Mouse (Mus musculus) gastrocnemius, postnatal 14 days (tissue): ENCODE measurements around the gene Ttpal. TPM values are rescaled to one million over a fixed set of nuclear protein-coding genes. Genes with fewer than 3 reads are reported as not detected.
A peak's percentile ranks its signal among the peaks of the same experiment; 100 is the strongest.
"Not testable (repeated sequence)": the region's sequence is repeated elsewhere in the genome, so short reads cannot be mapped to it uniquely, and the experiment has no call there.

Experiments used
- DNase-seq: peaks from one replicate; pipeline ENCODE4 v3.0.0; 2021; ENCODE audit warnings: mixed read lengths
- intact Hi-C: fragments of 180-260 bp; cut with DNase I; formaldehyde crosslinking; loops from one replicate; pipeline ENCODE4 v1.15.1; 2025; ENCODE audit warnings: low total_unique reads
- total RNA-seq, 2 experiments: library from RNA; stranded (reverse); gene quantifications; 2 replicates each; pipeline ENCODE4 v1.2.3; 2021

Gene Ttpal
- total RNA-seq, 2 experiments from 2014 or later, result 7.7 to 8.2 TPM

DNA sequence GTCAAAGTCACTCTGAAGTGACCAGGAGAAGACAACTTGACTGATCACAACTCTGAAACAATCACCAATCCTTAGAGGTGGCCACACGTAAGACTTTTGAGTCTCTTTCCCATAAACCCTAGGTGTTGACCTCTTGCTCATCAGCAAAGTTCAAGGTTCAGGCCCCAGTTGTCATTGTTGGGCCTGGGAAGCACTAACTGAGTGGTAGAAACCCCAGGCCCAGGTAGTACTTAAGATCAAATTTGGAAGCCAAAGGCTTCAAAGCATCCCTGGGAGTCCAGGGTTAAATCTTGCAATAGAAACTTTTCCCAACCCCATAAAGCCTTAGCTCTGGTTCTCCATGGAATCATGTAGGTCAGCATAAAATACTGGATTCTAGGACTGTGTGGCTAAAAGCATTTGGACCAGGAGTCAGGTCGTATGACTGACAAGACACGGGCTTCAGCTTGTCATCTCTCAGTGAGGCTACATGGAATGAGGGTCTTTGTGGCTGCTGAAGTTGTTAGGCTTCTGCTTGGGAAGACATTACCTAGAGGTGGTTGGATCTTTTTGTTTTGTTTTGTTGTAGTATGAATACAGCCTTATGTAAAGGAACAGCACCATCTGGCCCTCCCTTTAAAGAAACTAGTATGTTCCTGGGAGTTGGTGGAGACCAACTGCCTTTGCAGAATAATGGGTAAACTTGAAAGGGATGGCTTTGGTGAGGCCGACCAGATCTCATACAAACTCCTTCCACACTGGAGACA lies 14.0 kb downstream of the Ttpal start:
- intact Hi-C loops, result no loop called here
- DNase-seq, result no peak

DNA sequence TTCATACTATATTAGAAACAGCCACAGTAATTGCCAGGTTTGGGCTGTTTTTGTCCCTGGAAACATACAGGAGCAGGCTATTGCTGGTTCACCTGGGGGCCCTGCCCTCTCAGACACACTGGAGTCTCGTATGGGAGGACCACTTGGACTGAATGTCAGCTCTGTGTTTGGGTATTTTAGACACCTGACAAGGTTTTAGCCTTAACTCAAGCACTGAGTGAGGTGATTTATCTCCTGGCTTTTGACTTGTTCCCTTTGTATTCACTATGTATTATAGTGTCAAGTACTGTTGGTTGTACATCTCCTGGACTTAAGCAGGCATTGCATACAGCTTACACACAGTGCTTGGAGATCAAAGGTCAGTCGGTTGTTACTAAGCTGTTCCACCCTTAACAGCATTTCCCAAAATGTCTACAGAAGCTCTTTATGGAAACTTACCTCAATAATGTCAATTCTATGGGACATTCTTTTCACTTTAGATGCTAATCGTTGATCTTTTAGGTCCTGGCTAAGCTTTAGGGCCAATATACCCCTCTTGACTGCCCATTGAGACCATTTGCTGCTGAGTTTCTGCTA lies 14.6 kb downstream of the Ttpal start:
- DNase-seq, result no peak
- intact Hi-C loops, result no loop called here

DNA sequence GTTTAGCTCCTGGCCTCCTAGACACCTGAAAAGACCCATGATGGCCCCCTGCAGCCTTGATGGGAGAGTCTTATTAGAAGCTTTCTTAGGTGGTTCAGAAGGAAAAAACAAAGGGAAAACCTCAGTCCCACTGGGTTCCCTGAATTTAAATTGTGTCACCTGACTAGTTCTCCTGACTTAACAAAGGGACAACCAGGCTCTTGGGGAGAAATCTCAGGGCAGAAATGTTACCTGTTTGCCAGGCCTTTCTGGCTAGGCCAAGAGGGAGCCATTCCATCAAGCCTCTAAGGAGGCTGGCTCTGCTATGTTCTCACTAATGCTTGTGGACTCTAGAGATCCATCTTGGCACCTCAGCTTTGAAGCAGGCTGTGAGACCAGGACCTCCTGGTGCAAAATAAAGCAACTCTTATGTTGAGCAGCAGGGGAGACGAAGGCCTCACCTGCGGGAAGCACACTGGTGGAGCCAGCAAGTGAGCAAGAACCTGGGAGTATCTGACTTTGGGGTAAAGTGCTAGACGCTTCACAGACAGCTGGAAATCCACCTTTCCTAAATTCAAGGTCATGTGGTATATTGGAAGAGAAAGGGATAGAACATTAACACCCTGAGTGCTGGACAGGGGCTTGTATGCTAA lies 15.2 kb downstream of the Ttpal start:
- intact Hi-C loops, result no loop called here
- no peak for DNase-seq

DNA sequence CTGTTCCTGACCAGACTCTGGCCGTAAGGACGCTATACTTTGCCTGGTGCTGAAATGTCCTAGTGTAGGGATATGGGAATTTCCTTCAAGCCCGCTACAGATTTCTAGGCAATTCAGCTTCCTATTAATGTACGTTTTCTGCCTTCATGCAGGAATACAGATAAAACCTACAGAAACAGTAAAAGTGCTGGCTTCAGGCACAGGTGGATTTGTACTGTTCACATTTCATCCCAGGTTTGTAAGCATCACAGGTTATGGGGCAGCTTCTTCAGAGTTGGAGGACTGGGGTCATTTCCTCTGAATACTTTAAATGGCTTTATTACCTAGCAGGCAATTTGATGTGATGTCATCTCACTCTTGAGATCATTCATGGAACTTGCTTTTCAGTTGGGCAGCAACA lies 15.8 kb downstream of the Ttpal start:
- no peak for DNase-seq
- intact Hi-C loops, result no loop called here

DNA sequence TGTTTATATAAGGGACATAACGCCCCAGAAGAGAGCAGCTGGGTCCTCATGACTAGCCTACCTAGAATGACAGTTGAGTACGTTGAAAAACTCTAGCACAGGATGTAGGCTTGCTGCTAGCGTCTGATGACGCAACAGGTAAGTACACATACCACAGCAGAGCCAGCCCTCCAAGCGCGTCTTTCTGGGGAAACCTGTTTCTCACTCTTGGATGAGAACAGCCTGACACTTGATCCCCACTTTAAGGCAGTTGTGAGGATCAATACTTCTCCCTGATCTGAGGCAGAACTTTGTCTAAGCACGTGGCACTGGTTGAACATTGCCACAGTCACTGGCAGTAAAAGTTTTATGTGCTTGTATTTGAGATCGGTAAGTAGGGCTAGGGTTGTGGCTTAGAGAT lies 18.3 kb downstream of the Ttpal start:
- intact Hi-C loops, result no loop called here
- no peak for DNase-seq

DNA sequence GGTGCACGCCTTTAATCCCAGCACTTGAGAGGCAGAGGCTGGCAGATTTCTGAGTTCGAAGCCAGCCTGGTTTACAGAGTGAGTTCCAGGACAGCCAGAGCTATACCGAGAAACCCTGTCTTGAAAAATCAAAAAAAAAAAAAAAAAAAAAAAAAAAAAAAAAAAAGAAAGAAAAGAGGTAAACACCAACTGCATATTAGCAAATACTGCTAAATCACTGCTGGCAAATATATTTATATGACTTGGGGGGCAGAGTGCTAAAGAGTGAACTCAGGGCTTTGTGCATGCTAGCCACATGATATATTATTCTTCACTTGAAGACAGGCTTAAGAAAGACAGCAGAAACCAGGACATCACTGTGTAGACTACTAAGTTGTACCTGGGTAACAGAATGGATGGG lies 19.3 kb downstream of the Ttpal start:
- intact Hi-C loops, result not testable (repeated sequence)

DNA sequence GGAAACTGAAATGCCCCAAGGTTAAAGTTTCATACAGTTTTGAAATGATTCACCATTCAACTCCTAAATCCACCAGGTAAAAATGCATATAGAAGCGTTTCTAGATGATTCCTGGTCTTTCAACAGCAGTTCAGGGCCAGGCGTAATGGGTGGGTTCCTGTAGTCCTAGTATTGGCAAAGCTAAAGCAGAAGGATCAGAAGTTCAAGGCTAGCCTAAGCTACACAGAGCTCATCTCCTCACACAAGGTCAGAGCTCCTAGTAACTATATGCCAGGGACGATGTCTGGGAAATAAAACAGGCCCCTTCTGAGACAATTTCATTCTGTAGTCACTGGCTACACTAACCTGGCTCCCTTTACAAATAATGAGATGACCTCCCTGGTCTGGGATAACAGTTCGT lies 29.1 kb downstream of the Ttpal start:
- DNase-seq, result no peak
- intact Hi-C loops, result no loop called here

More for the DNA sequence above, 19.3 kb downstream of the Ttpal start:
- not testable (repeated sequence) for DNase-seq

DNA sequence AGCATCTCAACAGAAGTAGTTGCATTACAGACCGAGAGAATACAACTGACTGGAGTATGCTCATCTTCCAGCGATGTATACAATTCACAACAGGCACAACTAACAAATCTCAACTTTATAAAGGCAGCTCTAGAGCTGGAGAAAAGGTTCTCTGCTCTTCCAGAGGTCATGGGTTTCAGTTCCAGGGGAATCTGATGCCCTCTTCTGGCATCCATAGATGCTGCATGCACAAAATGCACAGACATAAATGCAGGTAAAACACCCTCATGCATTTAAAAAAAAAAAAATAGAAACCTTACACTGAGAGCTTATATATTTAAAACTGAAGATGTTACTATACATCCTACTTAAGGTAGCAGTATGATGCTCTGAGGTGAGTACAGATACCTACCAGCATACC lies 29.6 kb downstream of the Ttpal start:
- no peak for DNase-seq
- intact Hi-C loops, result no loop called here

DNA sequence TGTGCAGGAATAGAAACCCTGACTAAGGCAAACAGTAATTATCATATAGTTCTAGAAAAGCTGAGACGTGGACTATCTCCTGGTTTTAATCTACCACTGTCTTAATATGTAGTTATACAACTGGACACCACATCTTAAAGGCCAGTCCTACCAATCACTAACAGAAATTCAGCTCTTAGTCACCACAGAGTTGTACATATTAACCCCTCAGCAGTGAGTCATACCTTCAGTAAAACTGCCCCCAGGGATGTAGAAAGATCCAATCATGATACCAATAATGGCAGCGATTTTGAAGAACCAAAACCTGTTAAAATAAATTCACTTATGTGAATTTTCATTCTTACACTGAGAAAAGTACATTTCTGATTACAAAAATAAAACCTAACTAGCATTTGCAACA lies 32.1 kb downstream of the Ttpal start:
- no peak for DNase-seq
- intact Hi-C loops, result no loop called here

DNA sequence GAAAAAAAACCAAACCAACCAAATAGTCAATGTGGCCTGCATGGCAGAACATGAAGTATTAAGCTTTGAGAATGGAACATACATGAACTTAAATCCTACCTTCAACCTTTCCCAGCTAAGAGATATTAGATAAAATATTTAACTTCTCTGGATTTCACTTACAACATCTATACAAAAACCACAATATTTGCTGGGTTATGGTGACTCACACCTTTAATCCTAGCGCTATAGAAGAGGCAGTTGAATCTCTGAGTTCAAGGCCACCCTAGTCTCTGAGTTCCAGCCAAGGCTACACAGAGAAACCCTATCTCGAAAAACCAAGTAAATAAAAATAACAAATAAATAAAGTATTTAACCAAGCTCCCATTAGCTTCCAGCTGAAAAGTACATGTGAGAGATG lies 33.9 kb downstream of the Ttpal start:
- intact Hi-C loops, result no loop called here
- no peak for DNase-seq

DNA sequence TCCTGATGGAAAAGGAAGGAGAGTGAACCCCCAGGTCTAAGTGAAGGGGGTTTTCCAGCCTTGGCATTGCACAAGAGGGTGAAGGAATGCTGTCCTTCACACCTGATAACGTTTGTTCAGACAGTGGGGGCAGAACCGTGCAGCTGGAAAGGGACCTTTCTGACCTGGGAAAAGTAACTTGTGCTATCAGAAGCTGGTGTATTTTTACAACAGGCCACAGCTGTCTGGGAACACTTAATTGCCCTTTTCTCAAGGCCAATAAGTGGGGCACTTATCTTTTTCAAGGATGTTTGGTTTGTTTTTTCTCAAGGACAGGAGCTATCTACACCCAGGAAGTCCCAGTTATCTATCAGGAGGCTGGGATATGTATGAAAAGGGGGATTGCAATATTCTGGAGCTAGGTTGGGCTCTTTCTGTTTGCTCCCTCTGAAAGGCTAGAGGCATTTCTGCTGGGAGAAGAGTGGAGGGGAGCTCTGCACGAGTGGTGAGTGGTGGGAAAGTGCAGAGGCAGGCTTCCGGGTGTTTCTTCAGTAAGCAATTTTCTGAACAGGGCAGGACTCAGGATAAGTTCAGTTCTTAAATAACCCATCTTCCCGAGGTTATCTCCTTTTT lies 35.6 kb downstream of the Ttpal start:
- intact Hi-C loops, result no loop called here
- no peak for DNase-seq

DNA sequence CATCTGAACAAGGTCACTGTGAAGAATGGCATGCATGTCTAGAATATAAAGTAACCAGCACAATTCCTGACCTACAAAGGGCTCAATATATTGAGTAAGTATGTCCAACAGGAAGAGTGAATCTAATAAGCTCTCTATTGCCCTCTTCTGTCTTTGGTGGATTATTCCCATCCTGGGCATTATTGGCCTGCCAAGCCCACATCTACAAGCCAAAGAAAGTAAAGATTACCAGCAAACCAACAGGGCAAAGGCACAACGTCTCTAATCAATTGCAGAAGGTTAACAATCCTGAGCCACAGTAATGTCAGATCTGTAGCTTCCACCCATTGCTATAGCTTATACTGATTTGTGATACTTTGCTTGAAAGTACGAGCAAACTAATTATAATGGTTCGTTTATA lies 38.4 kb downstream of the Ttpal start:
- intact Hi-C loops, result no loop called here
- no peak for DNase-seq

DNA sequence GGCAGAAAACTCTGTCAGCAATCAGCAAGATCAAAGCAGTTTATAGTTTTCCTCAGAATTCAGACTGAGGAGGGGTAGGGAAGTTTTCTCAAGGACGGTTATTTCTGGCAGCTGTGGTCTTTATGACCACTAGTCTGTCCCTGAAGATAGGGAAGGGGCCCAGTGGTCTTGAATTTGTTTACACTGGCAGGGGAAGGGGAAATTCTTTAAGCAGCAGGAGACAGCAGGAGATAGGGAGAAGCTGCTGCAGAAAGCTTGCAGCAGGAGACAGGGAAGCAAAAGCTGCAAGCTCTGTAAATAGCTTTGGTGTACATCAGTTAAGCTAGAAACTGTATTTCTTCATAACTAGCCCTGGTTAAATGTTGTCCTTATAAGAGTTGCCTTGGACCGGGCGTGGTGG lies 39.6 kb downstream of the Ttpal start:
- no peak for DNase-seq
- intact Hi-C loops, result no loop called here

DNA sequence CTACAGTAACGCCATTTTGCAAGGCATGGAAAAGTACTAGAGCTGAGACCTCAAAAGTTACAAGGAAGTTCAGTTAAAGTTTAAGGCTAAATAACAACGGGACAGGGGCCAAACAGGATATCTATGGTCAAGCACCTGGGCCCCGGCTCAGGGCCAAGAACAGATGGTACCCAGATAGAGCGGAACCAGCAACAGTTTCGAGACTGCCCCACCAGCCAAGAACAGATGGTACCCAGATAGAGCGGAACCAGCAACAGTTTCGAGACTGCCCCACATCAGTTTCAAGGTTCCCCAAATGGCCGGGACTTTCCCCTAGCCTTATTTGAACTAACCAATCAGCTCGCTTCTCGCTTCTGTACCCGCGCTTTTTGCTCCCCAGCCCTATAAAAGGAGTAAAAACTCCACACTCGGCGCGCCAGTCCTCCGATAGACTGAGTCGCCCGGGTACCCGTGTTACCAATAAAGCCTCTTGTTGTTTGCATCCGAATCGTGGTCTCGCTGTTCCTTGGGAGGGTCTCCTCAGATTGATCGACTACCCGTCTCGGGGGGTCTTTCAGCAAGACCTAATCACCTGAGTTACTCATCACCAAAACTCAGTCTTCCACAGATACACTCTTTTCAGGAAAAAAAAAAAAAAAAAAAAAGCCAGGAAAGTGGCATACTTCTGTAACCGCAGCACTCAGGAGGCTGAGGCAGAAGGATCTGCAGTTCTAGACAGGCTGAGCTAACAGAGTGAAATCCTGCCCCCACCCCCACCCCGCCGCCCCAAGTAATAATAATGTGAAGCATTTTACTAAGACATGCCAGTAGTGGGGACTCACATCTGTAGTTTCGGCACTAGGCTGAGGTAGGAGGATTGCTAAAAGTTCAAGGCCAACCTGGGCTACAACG lies 40.8 kb downstream of the Ttpal start:
- intact Hi-C loops, result no loop called here
- DNase-seq, result peak; percentile 35

DNA sequence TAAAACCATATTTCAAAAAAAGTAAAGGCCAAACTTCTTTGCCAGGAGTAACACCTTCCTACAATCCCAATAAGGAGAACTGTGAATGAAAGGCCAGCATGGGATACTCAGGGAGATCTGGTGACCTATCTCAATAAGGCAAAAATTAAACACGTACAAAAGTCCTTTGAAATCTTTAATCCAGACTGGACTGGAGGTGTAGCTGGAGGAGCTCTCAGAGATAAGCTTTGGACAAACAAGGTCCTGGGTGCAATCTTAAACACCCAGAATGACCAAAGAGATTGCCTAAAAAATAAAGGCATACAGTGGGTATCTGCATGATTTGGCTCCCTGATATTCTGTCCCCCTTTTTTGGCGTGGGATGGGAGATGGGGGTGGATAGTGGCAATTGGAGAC lies 41.5 kb downstream of the Ttpal start:
- no peak for DNase-seq
- intact Hi-C loops, result no loop called here

DNA sequence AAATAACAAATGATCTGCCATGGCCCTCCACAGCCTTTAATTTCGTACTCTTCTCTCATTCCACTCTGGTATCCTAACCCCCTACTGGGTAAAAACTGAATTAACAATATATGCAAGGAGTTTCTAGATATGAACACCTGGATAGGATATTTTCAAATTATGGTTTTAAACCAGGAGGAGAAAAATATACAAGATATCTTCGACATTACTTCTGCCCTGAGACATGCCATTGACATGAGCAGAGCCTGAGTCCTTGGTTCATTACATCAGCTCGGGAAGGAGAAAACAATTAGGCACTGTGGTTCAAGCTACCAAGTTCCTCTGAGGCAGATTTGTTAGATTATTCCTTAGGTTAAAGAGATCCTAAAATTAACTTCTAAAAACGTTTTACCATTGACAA lies 41.9 kb downstream of the Ttpal start:
- intact Hi-C loops, result no loop called here

DNA sequence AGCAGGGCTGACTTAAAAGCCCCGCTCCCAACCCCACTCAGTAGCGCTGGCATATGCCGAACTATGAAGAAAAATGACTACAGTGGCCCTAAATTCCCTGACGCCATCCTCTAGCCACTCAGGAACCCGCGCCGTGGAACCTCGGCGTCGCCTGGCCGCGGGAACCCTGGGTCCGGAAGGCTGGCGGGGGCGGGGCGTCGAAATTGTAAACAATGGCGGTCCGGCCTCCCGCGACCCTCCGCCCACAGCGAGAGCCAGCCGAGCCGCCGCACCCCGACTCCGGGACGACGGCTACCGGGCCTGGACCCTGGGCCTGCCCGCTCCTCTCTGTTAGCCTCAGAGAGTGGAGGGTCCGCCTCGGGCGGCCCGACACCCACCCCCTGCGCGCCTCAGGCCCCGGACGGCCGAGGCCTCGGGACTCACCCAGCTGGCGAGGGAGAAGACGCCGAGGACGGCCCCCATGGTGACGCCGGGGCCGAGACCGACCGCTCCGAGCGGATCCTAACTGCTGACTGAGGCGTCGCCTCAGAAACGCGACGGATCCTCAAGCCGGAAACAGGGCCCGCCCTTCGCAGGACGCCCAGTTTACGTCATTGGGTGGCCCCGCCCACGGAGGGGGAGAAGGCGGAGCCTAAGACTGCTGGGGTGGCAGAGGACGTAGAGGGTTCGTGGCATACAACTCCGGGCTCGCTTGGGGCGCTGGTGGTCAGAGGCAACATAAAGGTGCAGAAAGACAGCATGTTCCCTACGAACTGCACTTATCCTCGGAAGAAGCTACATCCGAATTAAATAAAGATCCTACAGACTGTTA lies 42.7 kb downstream of the Ttpal start, which contains the start of gene Serinc3:
Serinc3 (minus strand) TSS at position 557 of the 811 bp plus-strand sequence.
- intact Hi-C loops, result loop anchor here (5.0 kb wide), 1 partner anchor 78 kb away; no protein-coding TSS in a partner anchor

More for the DNA sequence above, 41.9 kb downstream of the Ttpal start:
- DNase-seq, result no peak

DNA sequence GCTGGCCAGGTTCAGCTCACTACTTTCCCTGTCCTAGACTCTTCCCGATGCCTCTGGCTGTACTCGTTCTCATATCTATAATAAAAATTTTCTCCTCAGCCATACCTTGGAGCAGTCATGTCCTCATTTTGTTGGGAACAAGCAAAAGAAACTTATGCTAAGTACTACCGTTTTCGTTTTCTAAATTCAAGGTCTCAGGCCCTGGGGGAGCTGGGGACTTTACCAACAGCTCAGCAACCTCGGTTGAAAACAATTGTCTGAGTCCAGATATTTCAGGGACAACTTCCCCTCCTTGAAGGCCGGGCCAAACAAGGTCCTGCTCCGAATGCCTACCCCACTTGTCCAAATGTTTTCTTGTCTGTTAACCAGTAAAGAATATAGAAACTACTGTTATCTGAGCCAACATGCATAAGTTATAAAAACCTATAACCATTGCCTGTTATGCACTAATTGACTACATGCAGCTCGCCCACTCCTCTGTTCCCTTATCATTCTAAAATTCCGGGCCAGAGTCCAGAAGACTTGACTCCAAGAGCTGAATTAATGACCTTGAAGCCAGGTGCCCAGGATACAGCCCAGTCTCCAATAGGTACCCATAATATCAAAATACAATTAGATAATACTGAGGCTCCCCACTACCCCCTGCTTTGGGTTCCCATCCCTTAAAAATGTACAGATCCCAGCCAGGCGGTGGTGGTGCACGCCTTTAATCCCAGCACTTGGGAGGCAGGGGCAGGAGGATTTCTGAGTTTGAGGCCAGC lies 43.8 kb downstream of the Ttpal start:
- intact Hi-C loops, result loop anchor here (5.0 kb wide), 1 partner anchor 76 kb away; no protein-coding TSS in a partner anchor
- no peak for DNase-seq

More for the DNA sequence above, 42.7 kb downstream of the Ttpal start, which contains the start of gene Serinc3:
- peak; percentile 99 for DNase-seq
